Mouse (Mus musculus) CH12.LX (cell line): ENCODE data around the gene 4930469K13Rik. TPM values are rescaled to one million over a fixed set of nuclear protein-coding genes. Genes with fewer than 3 reads are reported as not detected.

Experiments
- DNase-seq: peaks from one replicate; pipeline ENCODE4 v3.0.0-alpha.2; 2013; ENCODE audit errors: extremely low read depth
- H3K27ac ChIP-seq: 2 replicates; pipeline ENCODE4 v1.5.1; 2012; ENCODE audit warnings: low read depth, mild to moderate bottlenecking, control low read depth, moderate library complexity; ENCODE audit not compliant: insufficient read depth
- H3K27me3 ChIP-seq: replicated peaks from 2 replicates; pipeline ENCODE3; 2012; ENCODE audit warnings: inconsistent platforms
- H3K36me3 ChIP-seq, 2 experiments: replicated peaks in 1 of 2; 2 replicates each; pipeline versions ENCODE3 to v1.6.1; 2012; ENCODE audit warnings: inconsistent platforms in 1 of 2, low read length in 1 of 2, mild to moderate bottlenecking in 1 of 2, mixed read lengths in 1 of 2, moderate library complexity in 1 of 2; ENCODE audit not compliant: control insufficient read depth in 1 of 2, insufficient read depth in 1 of 2
- H3K4me1 ChIP-seq, 2 experiments: 2 replicates each; pipeline ENCODE4 v1.6.1; 2012; ENCODE audit warnings: inconsistent platforms in 1 of 2, moderate library complexity in 1 of 2; ENCODE audit not compliant: insufficient read depth in 2 of 2, control insufficient read depth in 1 of 2
- H3K4me2 ChIP-seq: 2 replicates; pipeline ENCODE4 v1.6.1; 2012; ENCODE audit warnings: low read depth, mild to moderate bottlenecking, control low read depth; ENCODE audit not compliant: poor library complexity, insufficient read depth, severe bottlenecking
- H3K4me3 ChIP-seq, 3 experiments: fragments of 150-350 bp in 1 of 3; sonication (generic) in 1 of 3; replicated peaks in 1 of 3; 2 replicates each; pipeline versions ENCODE3 to v1.5.1; 2011 to 2012; ENCODE audit warnings: low read depth in 2 of 3, low read length in 2 of 3, mild to moderate bottlenecking in 2 of 3, moderate library complexity in 2 of 3, control low read depth in 1 of 3, improper control_type of control experiment in 1 of 3, inconsistent platforms in 1 of 3, mixed read lengths in 1 of 3; ENCODE audit not compliant: poor library complexity in 1 of 3
- H3K79me2 ChIP-seq: replicated peaks from 2 replicates; pipeline ENCODE4 v1.6.1; 2012; ENCODE audit warnings: mild to moderate bottlenecking, moderate library complexity; ENCODE audit not compliant: control insufficient read depth, poor library complexity, insufficient read depth, severe bottlenecking; ENCODE audit errors: extremely low read depth
- H3K9ac ChIP-seq: 2 replicates; pipeline ENCODE4 v1.6.1; 2012; ENCODE audit warnings: low read depth, mild to moderate bottlenecking, control low read depth, moderate library complexity; ENCODE audit not compliant: insufficient read depth
- H3K9me3 ChIP-seq: replicated peaks from 2 replicates; pipeline ENCODE3; 2012; ENCODE audit warnings: low read length, inconsistent platforms, mixed read lengths
- BHLHE40 ChIP-seq: IDR thresholded peaks from 2 replicates; pipeline ENCODE4 v1.6.1; 2011; ENCODE audit warnings: mild to moderate bottlenecking, low read depth, low read length, improper control_type of control experiment
- CTCF ChIP-seq, 2 experiments: IDR thresholded peaks in 1 of 2; conservative IDR thresholded peaks in 1 of 2; 2 replicates each; pipeline ENCODE4 v1.5.1; 2011 to 2012; ENCODE audit warnings: low read depth in 2 of 2, low read length in 2 of 2, improper control_type of control experiment in 1 of 2, inconsistent platforms in 1 of 2, mild to moderate bottlenecking in 1 of 2, moderate library complexity in 1 of 2
- EP300 ChIP-seq: IDR thresholded peaks from 2 replicates; pipeline ENCODE4 v1.6.1; 2011; ENCODE audit warnings: low read length, improper control_type of control experiment
- GABPA ChIP-seq: IDR thresholded peaks from 2 replicates; pipeline ENCODE4 v1.6.1; 2012; ENCODE audit warnings: low read depth, low read length, improper control_type of control experiment, inconsistent platforms; ENCODE audit not compliant: insufficient replicate concordance
- IRF4 ChIP-seq: IDR thresholded peaks from 2 replicates; pipeline ENCODE4 v1.6.1; 2014; ENCODE audit warnings: low read depth, mild to moderate bottlenecking, inconsistent platforms, low read length, improper control_type of control experiment
- JUND ChIP-seq: conservative IDR thresholded peaks from 2 replicates; pipeline ENCODE4 v1.6.1; 2011; ENCODE audit warnings: low read depth, low read length, improper control_type of control experiment
- KAT2A ChIP-seq: IDR thresholded peaks from 2 replicates; pipeline ENCODE4 v1.6.1; 2012; ENCODE audit warnings: low read length, improper control_type of control experiment, inconsistent platforms; ENCODE audit not compliant: insufficient replicate concordance
- MAFK ChIP-seq: IDR thresholded peaks from 2 replicates; pipeline ENCODE4 v1.6.1; 2011; ENCODE audit warnings: low read length, improper control_type of control experiment; ENCODE audit not compliant: insufficient replicate concordance
- MAX ChIP-seq: IDR thresholded peaks from 2 replicates; pipeline ENCODE4 v1.6.1; 2011; ENCODE audit warnings: low read length, improper control_type of control experiment
- MAZ ChIP-seq: IDR thresholded peaks from 2 replicates; pipeline ENCODE4 v1.6.1; 2012; ENCODE audit warnings: low read depth, mild to moderate bottlenecking, inconsistent platforms, low read length, improper control_type of control experiment, moderate library complexity
- MXI1 ChIP-seq: IDR thresholded peaks from 2 replicates; pipeline ENCODE4 v1.6.1; 2011; ENCODE audit warnings: mild to moderate bottlenecking, low read depth, low read length, improper control_type of control experiment
- NRF1 ChIP-seq: IDR thresholded peaks from 2 replicates; pipeline ENCODE4 v1.6.1; 2014; ENCODE audit warnings: low read depth, mild to moderate bottlenecking, inconsistent platforms, low read length, improper control_type of control experiment, moderate library complexity
- PAX5 ChIP-seq: IDR thresholded peaks from 2 replicates; pipeline ENCODE4 v1.6.1; 2012; ENCODE audit warnings: low read length, inconsistent platforms, mixed read lengths
- POLR2A ChIP-seq: IDR thresholded peaks from 2 replicates; pipeline ENCODE4 v1.6.1; 2011; ENCODE audit warnings: low read depth, mild to moderate bottlenecking, improper control_type of control experiment, low read length
- POLR2AphosphoS2 ChIP-seq: IDR thresholded peaks from 2 replicates; pipeline ENCODE4 v1.6.1; 2011; ENCODE audit warnings: low read depth, low read length, improper control_type of control experiment
- SIN3A ChIP-seq: IDR thresholded peaks from 2 replicates; pipeline ENCODE4 v1.6.1; 2012; ENCODE audit warnings: low read length, improper control_type of control experiment, inconsistent platforms
- TBP ChIP-seq: conservative IDR thresholded peaks from 2 replicates; pipeline ENCODE4 v1.6.1; 2011; ENCODE audit warnings: low read depth, low read length, improper control_type of control experiment
- TCF12 ChIP-seq: IDR thresholded peaks from 2 replicates; pipeline ENCODE4 v1.6.1; 2014; ENCODE audit warnings: low read depth, mild to moderate bottlenecking, inconsistent platforms, low read length, improper control_type of control experiment
- UBTF ChIP-seq: IDR thresholded peaks from 2 replicates; pipeline ENCODE4 v1.6.1; 2012; ENCODE audit warnings: low read depth, mild to moderate bottlenecking, inconsistent platforms, low read length, improper control_type of control experiment, moderate library complexity
- USF1 ChIP-seq: IDR thresholded peaks from 2 replicates; pipeline ENCODE4 v1.6.1; 2014; ENCODE audit warnings: low read depth, mild to moderate bottlenecking, inconsistent platforms, low read length, improper control_type of control experiment
- USF2 ChIP-seq: conservative IDR thresholded peaks from 2 replicates; pipeline ENCODE4 v1.6.1; 2011; ENCODE audit warnings: low read depth, low read length, improper control_type of control experiment
- ZKSCAN1 ChIP-seq: IDR thresholded peaks from 2 replicates; pipeline ENCODE4 v1.6.1; 2012; ENCODE audit warnings: low read depth, inconsistent platforms, low read length, improper control_type of control experiment, borderline replicate concordance
- ZMIZ1 ChIP-seq: IDR thresholded peaks from 2 replicates; pipeline ENCODE4 v1.6.1; 2012; ENCODE audit warnings: low read depth, mild to moderate bottlenecking, inconsistent platforms, low read length, improper control_type of control experiment
- ZNF384 ChIP-seq: IDR thresholded peaks from 2 replicates; pipeline ENCODE4 v1.6.1; 2012; ENCODE audit warnings: low read depth, low read length, improper control_type of control experiment, inconsistent platforms
- dilution Hi-C: fragments of 300-500 bp; cut with MboI; formaldehyde crosslinking; loops from 2 replicates; pipeline ENCODE4 v1.14.3; 2020; ENCODE audit warnings: low sequenced_read_pairs; ENCODE audit not compliant: extremely low pct_unique_long_range_greater_than_20kb, extremely low pct_ligation_motif_present
- in situ Hi-C: fragments of 300-500 bp; cut with MboI; formaldehyde crosslinking; loops from 3 replicates; pipeline ENCODE4 v1.14.3; 2019; ENCODE audit warnings: low sequenced_read_pairs, low pct_ligation_motif_present, low pct_unique_long_range_greater_than_20kb, mixed read lengths
- polyA plus RNA-seq: library from polyadenylated mRNA; unstranded; fragments of >175 nt; gene quantifications from 2 replicates; pipeline ENCODE4 v1.2.1, GENCODE M21; 2012; ENCODE audit warnings: low read depth; ENCODE audit not compliant: insufficient read length
- total RNA-seq, 2 experiments: library from RNA; depleted of rRNA; stranded (reverse); fragments of 300-350 nt in 1 of 2; fragments of >200 nt in 1 of 2; gene quantifications; 2 replicates each; pipeline ENCODE4 v1.2.3; 2012 to 2014

Gene 4930469K13Rik
- total and polyA plus RNA-seq, 3 experiments: not detected

- Histone ChIP-seq H3K27ac (no peak overlapping the region), H3K36me3 (no peaks in the 10 kb centered on the region), H3K9me3 (no peaks in the 10 kb centered on the region), H3K4me1 (no peaks in the 10 kb centered on the region), H3K4me2 (no peak overlapping the region), H3K4me3 (no peak overlapping the region), H3K9ac (no peak overlapping the region), H3K27me3 (no peaks in the 10 kb centered on the region), H3K79me2 (no peaks in the 10 kb centered on the region)
- in situ Hi-C loops: no loop called here
- dilution Hi-C loops: no loop called here
- no peak for DNase-seq
- TF ChIP-seq JUND: no peak
- no peak for TF ChIP-seq TBP
- no peak for TF ChIP-seq SIN3A
- no peak for TF ChIP-seq TCF12
- TF ChIP-seq UBTF: no peak
- TF ChIP-seq ZNF384: no peak
Observed at GRCm38 (mm10) chr11:33975121-33975520, 123.2 kb downstream of the 4930469K13Rik start.

- H3K4me2 ChIP-seq: no peak overlapping the region
- H3K4me3 ChIP-seq: no peak overlapping the region
- H3K9me3 ChIP-seq: no peaks in the 10 kb centered on the region
- no peak overlapping the region for H3K27ac ChIP-seq
- no peak overlapping the region for H3K9ac ChIP-seq
- in situ Hi-C loops (loop anchor here (25.0 kb wide), 1 partner anchor 238 kb away; the partner anchor contains the start of gene Foxi1), dilution Hi-C loops (no loop called here)
- H3K27me3 ChIP-seq: no peaks in the 10 kb centered on the region
- H3K4me1 ChIP-seq: no peaks in the 10 kb centered on the region
- H3K36me3 ChIP-seq: no peaks in the 10 kb centered on the region
- TF ChIP-seq MAFK: no peak
- no peak for TF ChIP-seq PAX5
- no peak for TF ChIP-seq IRF4
- TF ChIP-seq BHLHE40: no peak
- TF ChIP-seq CTCF (conservative IDR thresholded peaks at IDR 0.05 in 1 of 2, IDR thresholded peaks at IDR 0.05 in 1 of 2; ENCODE audit: low read depth in 2 of 2, low read length in 2 of 2): no peak
- TF ChIP-seq MAX: no peak
- no peak for TF ChIP-seq MAZ
- TF ChIP-seq NRF1: no peak
- no peak for TF ChIP-seq POLR2AphosphoS2
- TF ChIP-seq MXI1: no peak
- no peak for TF ChIP-seq USF1
- TF ChIP-seq GABPA: no peak
- no peak for TF ChIP-seq USF2
- no peak for TF ChIP-seq JUND
- no peak for TF ChIP-seq ZKSCAN1
- TF ChIP-seq POLR2A: no peak
- TF ChIP-seq ZMIZ1: no peak
- TF ChIP-seq KAT2A: no peak
- TF ChIP-seq ZNF384: no peak
- TF ChIP-seq EP300: no peak
- no peaks in the 10 kb centered on the region for H3K79me2 ChIP-seq
- no peak for DNase-seq
Observed at GRCm38 (mm10) chr11:33974341-33975040, 123.9 kb downstream of the 4930469K13Rik start.
